Mouse (Mus musculus): ENCODE data around the gene Kat7.

- no peak for TF ChIP-seq CTCF (IDR thresholded peaks at IDR 0.05; ENCODE audit: low read depth)
- TF ChIP-seq EP300 (optimal IDR thresholded peaks at IDR 0.05) = no peak
Measured at GRCm38 (mm10) chr11:95356469-95357273, 46.6 kb upstream of the Kat7 start.

Measured in stomach, postnatal 0 days (tissue).